Mouse (Mus musculus) adrenal gland, adult 8-10 months (tissue): ENCODE measurements at regions not wholly inside any gene's neighbourhood (a gene's known extent, or its start where the extent isn't known, plus 50 kb on each side); places are given as distances from the start of the nearest gene placed in this dataset.
A peak's percentile ranks its signal among the peaks of the same experiment; 100 is the strongest.

Experiments used
- DNase-seq: peaks from one replicate; pipeline ENCODE4 v3.0.0; 2022

DNA sequence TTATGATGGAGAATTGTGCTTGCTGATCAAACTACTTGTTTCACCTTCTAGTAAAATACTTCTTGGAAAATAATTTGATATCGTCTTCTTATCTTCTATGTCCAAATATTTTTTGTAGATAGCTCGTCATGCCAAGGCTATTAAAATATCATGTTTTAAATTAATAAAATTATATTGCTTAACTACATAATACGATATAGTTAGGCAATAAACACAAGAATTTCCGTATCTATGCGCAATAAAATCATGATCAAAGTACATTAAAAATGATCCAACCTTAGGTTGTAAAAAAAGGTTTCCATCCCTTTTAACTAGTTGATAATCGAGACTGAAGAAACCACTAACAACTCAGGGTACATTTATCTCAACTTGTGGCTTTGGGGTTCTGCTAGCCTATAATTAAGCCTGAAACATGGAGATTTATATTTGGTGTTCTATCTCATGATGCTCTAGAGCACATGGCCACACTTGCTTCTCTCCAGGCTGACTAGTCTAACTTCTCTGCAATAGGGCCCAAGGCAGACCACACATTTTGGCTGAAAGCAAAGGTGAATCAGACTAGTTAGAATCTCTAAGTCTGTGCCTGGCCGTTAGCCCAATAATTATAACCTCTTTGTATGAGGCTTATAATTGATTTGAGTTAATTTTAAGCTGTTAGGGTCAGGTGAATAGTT lies 314.5 kb downstream of the Plod2 start:
- DNase-seq: no peak

DNA sequence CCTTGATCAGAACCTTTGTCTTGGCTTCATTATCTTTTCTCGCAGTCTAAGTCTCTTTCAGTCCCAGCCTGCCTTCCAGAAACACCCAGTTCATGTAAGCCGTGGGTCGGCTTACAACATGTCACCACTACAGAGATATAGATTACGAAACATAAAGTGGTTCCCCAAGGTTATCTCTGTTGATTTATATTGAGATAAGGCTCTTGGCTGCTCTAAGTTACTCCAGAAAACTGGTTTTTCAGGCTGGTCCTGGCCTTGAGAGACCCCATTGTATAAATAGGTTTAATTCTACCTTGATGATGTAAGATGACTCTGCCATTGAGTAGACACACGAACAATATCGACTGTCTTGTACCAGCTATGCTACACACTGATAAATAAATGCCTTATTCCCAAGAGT lies 323.8 kb downstream of the Plod2 start:
- DNase-seq: no peak

DNA sequence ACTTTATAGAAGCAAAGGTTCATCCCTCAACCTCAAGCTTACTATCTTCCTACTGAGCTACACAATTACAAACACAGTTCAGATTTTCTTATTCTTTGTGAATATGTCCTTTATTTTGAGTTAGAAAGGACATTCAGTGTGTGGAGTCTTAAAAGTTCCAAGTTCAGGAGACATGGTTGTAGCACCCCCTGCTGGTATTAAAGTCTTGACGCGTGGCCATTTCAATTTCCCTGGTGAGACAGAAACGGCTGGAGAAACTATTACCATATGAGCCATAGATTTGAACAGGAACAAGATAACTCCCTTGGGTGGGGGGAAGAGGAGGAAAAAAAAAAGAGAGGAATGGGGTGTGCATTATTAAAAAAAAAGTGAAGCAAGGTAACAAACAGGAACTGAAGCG lies 336.6 kb downstream of the Plod2 start:
- DNase-seq: peak; percentile 18

DNA sequence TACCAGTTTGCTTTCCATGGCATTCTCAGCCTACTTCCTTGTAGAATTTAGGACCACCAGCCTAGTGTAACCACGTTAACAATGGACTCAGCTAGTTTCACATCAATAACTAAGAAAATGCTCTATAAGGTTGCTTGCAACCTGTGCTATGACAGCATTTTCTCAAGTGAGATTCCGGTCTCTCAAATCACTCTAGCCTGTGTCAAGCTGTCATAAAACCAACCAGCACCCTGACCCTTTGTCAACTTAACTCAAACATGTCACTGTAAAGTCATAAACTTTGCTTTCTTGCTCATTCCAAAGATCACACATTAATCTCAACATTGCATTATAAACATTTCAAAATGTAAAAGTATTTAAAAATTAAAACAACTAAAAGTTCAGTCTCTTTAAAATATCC lies 337.8 kb downstream of the Plod2 start:
- DNase-seq: no peak

DNA sequence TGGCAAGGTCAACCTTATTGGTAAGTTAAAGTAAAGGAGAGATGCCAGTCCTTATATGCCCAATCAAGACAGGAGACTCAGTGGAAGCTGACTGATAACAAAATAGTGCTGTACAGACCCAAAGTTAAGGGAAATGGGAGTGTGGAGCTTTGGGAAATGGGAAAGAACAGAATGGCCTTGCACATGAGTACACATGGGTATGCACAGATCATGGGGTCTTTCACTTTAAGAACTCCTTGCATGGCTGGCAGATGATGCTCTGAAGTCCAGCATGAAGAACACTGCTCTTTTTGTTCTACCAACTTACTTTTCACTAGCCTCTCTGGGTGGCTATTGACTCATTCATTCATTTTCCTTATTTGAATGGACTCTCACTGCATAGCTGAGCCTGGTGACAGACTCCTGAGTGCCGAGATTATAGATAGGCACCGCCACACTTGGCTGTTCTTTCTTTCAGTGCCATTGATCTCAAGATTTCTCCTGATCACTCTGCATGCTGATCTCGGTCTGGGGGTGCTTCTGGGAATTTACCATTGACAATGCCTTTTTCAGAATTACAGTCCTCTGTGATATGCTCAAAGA lies 340.3 kb downstream of the Plod2 start:
- DNase-seq: no peak

DNA sequence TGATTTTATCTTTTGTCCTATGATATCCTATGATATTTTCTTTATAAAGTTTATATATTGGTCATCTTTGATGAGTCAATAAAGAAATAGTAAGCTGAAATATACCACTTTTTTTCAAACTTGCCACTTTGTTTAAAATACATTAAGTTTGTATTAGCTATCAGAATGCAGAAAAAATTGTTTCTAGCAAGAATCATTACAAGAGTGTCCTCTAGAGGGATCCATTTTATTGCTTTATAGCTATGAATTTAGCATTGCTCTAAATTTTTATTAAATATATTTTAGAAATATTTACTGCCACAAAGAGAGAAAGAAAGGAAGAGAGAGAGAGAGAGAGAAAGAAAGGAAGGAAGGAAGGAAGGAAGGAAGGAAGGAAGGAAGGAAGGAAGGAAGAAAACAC lies 348.0 kb downstream of the Plod2 start:
- DNase-seq: no peak

DNA sequence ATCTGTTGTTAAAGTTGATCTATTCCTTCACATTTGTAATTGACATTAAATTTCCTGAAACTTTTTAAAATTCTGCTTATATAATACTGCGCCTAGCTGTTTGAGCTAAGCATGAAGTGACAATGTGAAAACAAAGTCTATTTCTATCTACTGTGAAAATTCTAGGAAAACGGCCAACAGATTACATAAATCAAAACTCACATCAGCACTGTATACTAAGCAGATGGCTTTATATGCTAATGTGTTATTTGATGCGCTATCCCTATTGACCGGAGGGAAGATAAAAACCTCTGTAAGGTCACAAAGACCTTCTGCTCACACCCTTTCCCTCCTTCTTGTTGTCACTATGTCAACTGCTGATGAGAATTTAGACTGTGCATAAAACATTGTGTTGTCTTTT lies 357.7 kb downstream of the Plod2 start:
- no peak for DNase-seq

DNA sequence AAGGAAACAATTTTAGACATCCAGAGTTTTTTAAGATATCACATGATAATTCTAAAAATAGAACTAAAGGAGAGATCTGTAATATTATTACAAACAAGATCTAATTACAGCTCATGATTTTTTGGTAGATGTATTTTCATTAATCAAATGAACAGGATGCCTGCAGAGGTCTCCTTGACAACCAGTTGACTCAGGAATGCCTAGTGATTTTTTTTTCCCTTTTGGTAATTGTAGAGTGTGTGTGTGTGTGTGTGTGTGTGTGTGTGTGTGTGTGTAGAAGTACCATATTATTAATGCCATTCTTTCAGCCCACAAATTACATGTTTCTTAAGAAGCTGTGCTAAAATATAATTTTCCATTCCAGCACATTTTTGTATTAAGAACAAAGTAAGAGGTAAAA lies 365.1 kb downstream of the Plod2 start:
- no peak for DNase-seq

DNA sequence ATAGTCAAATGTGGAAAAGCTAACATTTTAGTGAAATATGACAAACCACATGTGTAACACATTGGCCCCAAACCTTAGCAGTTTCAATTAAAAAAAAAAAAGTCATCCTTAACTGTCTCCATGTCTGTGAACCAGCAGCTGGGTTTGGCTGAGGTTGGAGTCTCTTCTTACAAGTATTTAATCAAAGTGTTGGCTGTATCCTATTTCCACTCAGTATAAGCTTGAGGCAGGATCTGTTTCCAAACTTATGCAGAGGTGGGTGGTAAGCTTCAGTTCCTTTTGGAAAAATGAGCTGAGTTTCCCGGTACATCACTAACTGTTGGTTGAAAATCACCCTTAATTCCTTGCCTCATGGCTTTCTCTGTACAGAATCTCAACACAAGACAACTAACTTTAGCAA lies 377.4 kb downstream of the Plod2 start:
- DNase-seq: no peak

DNA sequence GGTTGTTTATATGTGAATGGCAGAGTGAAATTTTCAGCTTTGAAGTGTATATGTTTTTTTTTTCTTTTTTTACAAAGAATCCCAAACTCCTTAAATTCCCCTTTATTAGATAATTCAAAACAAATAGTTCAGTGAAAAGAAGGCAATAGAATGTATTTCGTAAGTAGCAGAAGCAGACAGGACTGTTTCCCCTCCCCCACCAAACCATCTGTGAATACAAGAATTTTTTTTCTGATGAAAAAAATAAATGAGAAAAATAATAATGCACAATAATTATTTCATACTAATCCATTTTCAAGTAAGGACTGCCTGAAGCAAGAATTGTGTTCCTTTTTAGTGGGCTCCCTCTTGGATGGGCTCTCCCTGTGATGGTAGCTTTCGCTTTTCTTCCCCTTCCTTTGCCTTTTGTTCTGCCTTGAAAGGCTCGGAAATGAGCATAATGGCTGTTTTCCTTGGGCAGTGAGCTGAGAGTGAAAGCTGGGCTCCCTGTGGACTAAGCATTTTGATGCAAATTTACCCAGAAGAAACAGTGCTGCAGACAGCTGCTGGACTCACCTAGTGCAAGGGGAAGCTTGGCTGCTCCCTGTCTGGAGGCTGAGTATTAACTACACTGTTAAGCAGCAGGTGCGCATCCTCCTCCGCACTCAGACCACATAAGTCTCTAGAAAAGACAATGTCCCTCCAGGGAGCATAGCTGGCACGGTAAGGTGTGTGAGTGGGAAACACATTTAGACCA lies 388.4 kb downstream of the Plod2 start:
- no peak for DNase-seq

DNA sequence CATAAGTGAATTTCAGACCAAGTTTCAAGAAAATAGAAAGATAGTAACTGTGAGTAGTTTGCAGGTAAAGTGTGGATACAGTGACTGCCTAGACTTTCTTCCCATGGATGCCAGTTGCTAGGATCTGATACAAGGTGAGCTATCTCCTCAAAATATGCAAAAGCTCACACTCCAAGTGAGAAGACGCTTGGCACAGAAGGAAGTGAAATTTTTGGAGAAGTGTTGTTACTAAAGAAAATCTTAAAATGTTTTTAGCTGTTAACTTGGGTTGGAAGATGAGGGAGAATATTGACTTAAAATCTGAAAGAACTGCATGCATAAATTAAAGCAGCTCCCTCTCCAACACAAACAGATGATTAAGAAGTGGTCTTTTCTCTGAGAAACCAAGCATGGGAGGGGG lies 395.8 kb downstream of the Plod2 start:
- DNase-seq: no peak

DNA sequence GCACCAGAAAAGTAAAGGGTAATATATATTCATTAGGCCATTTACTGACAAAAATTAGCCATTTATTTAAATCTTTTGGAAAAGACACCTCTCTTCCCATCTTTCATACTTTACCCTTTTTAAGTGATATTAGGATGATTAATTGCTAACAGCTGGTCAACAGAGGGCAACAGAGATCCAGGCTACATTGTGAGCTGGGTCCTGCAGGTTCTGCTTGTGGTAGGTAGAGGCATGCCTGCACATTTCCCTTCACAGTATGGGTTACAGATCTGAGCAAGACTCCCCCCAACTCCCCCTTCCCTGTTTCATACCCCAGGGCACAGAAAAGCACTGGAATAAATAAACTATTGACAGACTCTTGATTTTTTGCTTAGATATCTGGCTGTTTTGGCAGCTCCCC lies 408.1 kb downstream of the Plod2 start:
- DNase-seq: no peak

DNA sequence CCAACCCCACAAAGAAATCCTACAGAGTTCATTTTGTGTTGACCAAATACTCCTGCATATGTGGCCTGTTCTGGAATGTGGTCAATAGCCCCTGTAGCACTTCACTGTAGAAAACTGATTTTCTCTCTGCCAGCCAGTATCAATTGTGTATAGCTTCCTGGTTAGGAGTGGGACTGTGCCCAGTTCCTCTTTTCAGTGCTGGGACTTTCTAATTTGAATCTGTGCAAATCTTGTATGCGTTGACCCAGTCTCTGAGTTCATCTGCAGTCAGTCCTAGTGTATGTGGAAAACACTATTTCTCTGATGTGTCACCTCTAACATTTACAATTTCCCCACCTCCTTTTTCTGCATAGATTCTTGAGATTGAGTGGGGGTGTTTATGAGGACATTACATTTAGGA lies 421.3 kb downstream of the Plod2 start:
- DNase-seq: no peak

DNA sequence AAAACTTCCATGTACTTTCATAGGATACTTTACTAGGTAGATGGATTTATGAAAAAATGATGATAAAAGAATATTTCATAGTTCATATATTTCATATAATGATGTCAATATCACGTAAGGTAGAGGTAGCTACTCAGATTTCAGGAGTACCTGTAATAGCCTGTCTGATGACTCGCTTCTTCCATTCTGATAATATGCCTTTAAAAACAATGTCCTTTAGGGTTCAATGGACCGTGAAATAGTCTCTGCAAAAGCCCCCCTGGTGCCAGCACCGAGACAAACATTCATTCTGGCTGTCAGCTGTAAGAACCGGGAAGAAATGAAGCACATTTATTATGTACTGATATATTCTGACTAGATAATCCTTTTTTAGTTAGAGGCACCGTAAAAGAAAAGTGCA lies 449.7 kb downstream of the Plod2 start:
- DNase-seq: no peak

DNA sequence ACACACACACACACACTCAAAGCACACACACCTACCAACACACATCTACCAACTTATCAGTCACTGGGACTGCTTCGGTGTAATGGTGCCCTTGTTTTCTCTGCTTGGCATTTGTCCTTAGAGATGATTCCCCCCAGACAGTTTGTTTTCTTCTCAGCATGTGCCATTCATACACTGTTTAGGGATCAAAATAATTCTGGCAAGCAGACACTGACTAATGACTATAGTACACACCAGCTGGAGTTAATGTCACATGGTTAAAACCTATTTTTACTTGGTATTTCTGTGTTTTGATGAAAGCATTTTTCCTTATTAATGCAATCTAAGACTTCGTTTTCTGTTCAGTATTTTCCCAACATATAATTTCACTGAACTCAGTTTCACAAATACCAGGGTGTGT lies 454.1 kb downstream of the Plod2 start:
- no peak for DNase-seq

DNA sequence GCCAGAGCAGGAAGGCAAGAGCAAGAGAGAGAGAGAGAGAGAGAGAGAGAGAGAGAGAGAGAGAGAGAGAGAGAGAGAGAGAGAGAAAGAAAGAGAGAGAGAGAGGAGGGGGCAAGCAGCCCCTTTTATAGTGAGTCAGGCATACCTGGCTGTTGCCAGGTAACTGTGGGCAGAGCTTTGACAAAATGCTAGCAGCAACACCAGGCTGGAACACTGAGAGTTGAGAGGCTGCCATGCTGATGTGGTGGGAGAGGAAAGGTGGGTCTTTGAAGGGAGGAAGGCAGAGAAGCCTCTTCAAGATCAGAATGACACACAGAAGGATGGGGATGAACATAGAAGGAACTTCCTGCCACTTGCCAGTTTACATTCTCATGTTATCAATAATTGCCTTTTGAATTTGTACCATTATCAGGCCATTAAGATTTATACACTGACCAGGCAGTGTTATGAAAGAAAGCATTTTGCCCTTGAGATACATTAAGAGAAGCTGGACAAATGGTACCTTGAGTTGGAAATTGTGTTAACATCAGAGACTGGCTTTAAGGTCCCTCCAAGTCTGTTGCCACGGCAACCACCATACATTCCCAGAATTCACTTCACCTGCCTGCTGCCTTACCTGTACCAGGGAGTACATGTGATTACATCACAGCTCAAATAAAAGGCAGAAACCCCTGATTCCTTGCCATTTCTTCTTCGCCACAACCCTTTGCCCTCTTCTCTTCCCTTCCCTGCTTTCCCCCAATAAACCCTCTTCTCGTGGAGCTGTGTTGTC lies 463.3 kb downstream of the Plod2 start:
- DNase-seq: no peak

DNA sequence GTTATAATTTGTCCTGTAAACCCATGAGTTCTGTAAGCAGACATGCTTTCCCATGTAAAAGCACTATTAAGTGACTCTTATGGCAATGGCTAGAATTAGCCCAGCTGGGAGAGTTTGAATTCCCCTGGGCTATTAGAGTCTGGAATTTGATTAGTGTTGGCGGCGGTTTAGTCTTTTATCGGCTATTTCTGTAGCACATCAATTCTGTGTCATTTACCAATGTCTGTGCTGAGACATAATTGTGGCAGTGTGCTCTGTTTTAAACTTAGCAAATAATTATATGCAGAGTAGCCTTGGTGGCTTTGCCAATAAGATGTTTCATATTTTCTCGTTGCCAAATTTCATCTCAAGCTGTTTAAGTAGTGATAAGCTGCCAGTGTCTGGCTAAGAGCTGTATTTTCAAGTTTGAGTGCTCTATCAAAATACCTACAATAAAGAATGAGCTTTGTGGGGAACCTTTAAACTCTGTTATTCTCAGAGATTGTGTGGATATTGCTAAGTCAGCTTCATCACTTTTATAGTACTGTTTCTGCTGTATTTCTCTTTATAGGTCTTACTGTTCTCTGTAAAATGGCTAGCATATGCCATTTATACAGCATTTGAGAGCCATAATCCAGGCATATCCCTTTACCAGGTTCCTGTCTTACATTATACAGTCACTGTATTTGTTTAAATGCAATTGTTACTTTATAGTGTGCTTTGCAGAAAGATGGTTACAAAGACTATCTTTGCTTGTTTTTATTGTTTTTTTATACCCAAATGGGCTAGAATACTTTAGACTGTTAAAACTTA lies 466.7 kb downstream of the Plod2 start:
- DNase-seq: no peak

DNA sequence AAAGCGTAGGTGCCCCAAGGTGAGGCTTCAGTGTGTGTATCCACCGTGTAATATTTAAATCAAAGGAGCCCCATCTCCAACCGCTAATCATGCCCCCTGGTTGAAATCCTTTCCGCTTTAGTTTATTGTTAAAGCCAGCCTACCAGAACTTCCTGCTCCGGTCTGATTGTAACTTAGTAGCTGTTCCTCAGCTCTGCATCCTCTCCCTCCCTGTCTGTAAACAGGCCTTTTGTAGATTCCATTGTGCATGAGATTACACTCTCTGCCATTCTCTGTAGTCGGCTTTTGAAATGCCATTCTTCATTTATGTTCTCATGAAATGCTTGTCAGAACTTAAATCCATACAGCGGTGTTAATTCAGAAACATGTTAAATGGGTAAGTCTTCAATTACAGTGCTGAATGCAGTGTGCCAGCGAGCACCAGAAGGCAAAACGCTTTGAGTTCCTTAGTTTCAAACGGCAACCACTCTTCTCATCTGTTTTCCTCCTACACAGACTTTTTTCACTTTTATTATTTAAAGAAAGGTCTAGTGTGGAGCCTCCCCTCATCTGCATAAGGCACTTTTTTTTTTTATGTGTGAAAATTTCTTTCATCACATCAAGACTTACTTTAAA lies 502.4 kb downstream of the Plod2 start:
- no peak for DNase-seq

DNA sequence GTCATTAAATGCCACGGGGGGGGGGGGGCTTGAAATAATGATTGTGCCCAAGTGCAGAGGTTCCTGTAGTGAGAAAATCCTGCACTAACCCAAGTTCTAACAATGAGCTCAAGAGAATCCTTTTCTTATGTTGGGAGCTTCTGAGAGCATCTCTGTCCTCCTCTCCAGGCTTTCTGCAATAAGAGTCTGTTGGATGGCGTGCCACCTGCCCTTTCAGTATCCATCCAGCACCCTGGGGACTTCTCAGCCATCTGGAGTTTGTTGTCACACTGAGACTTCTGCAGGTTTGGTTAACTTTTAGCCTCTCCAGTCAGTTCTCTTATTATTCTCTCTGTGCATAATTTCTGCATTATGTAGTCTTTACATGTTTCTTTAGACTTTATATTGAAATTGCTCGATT lies 530.1 kb downstream of the Plod2 start:
- DNase-seq: no peak

DNA sequence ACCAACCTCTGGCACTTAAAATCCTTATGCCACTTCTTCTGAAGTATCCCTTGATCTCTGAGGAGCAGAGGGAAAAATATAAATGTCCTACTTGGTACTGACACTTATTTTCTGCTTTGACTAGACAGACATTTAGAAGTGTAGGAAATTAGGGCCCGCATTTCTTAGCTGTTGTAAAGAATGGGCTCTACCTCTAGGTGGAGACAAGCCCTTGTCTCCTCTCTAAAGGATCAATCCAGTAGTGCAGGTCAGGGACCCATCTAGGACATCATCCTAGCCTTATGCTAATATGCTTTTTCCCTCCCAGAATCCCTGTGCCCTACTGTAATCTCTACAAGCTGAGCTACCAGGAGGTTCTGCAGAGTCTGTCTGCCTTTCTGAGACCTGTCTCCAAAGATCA lies 541.1 kb downstream of the Plod2 start:
- no peak for DNase-seq

DNA sequence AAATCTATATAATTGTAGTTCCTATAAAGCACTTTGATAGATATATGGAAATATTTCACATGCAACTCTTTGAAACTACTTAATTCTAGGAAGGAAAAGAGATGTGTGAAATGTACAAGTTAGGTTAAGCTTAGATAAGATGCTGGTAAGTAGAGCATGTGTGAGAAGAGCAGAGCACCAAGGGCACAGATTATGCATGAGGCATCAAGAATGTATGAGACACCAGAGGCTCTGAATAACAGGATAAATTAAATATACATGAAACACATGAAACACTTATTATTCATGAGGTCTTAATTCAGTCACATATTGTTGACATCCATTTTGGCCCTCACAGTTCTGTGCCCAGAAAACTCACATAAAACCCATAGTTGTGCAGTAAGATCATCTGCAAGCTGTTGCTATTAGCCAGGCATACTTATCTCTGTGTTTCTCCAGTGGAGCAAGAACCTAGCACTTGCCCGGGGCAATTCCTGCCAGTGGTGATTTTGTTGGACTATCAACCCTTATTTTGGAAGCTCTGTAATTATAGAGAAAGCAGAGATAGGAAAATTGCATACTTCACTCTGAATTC lies 556.1 kb downstream of the Plod2 start:
- no peak for DNase-seq

DNA sequence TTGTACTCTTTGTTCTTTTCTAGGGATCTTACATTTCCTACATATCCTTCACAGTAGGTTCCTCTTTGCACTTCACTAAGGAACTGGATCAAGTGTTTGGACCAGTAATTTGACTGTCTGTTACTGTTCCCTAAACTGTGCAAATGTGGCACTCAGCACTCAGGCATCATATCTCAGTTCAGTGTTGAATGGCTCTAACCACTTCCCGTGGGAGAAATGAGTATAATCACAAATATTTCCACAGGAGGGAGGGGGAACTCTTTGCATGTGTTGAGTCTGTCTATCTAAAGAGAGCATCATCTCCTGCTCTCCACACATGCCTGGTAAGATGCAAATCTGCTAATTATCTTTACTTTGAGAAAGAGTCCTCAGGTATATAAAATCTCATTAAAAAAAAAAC lies 588.5 kb downstream of the Plod2 start:
- no peak for DNase-seq
